Mouse (Mus musculus) cortical plate, adult 2 months (tissue): ENCODE data around the gene Mpo. TPM values are rescaled to one million over a fixed set of nuclear protein-coding genes. Genes with fewer than 3 reads are reported as not detected.

Experiments
- H3K27ac ChIP-seq: fragments of 200-500 bp; 2 replicates; pipeline ENCODE4 v1.5.1; 2012; ENCODE audit warnings: low read length, control low read depth, inconsistent platforms; ENCODE audit not compliant: insufficient read depth
- H3K4me1 ChIP-seq: fragments of 200-500 bp; 2 replicates; pipeline ENCODE4 v1.6.1; 2011; ENCODE audit warnings: low read length; ENCODE audit not compliant: control insufficient read depth, insufficient read depth
- H3K4me3 ChIP-seq: fragments of 200-500 bp; 2 replicates; pipeline ENCODE4 v1.5.1; 2011; ENCODE audit warnings: mild to moderate bottlenecking, low read length, control low read depth; ENCODE audit not compliant: insufficient read depth
- CTCF ChIP-seq: fragments of 200-500 bp; IDR thresholded peaks from 2 replicates; pipeline ENCODE4 v1.5.1; 2011; ENCODE audit warnings: mild to moderate bottlenecking, control low read depth, low read length; ENCODE audit not compliant: insufficient read depth; ENCODE audit errors: extremely low read depth
- POLR2A ChIP-seq: fragments of 200-500 bp; IDR thresholded peaks from 2 replicates; pipeline ENCODE4 v1.6.1; 2011; ENCODE audit warnings: mild to moderate bottlenecking, low read length, control low read depth; ENCODE audit not compliant: insufficient read depth; ENCODE audit errors: extremely low read depth
- polyA plus RNA-seq: library from polyadenylated mRNA; depleted of rRNA; stranded (reverse); fragments of >200 nt; gene quantifications from 2 replicates; pipeline ENCODE4 v1.2.3, GENCODE M21; 2012; rRNA removed

Gene Mpo
- polyA plus RNA-seq, 1 experiment, result 0.06 TPM

- Histone ChIP-seq H3K4me3 (no peak within 1 kb of the TSS), H3K4me1 (no peaks in the 10 kb centered on the region), H3K27ac (no peak within 1 kb of the TSS)
- TF ChIP-seq POLR2A (no peak), CTCF (no peak)
Measured at GRCm38 (mm10) chr11:87828239-87828900, 35.0 kb downstream of the Mpo start, which contains the start of gene Lpo. Gene Lpo, minus strand, starts transcription at chr11:87828289.

DNA sequence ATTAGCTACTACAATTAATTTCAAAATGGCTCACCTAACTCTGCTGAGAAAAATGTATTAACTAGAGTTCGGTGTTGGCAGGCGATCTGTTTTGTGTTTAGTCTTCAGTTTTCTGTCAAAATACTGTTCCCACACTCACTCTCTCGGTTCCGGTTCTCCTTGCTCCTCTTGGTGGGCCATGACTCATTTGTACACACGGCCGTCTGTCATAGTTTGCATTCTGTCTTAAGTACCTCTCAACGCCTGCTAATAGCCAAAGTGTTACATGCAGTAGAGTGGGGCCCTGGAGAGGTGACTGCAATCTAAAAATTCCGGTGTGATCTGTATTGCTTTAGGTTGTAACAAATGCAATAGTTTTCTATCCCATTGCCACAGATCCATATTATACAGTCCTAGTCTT is 47.3 kb downstream of the Mpo start:
- Histone ChIP-seq H3K27ac (no peak overlapping the region), H3K4me1 (no peaks in the 10 kb centered on the region), H3K4me3 (no peak overlapping the region)
- TF ChIP-seq POLR2A, result no peak
- TF ChIP-seq CTCF, result no peak

- Histone ChIP-seq H3K4me3 (no peak overlapping the region), H3K4me1 (no peaks in the 10 kb centered on the region), H3K27ac (no peak overlapping the region)
- TF ChIP-seq CTCF (no peak), POLR2A (no peak)
Measured at GRCm38 (mm10) chr11:87841436-87841835, 48.1 kb downstream of the Mpo start.

DNA sequence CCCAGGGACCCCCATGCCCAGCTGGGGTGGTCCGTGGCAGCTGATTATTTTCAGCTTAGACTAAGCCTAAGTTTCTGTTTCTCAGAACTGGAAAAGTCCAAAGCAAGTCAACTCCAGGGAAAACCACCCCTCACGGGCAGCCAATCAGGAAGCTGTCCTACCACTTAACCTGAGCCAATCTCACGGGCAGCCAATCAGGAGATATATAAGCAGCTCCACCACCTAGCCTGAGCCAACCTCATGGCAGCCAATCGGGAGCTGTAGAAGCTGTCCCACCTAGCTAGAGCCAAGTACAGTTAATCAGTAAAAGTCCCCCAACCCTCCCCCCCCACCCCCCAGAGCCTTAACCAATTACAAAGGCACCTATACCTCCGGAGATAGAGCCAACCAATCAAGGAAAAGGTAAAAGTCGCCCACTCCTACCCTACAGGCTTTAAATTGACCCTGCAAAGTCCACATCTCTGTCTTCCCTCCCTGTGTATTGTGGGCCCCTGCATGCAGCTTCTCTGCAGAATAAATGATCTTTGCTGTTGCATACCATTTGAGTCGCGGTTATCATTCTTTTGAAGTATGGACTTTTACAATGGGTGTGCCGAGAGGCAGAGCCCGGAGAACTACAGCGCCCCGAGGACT is 53.7 kb downstream of the Mpo start:
- Histone ChIP-seq H3K4me1 (no peaks in the 10 kb centered on the region), H3K4me3 (no peak overlapping the region), H3K27ac (no peak overlapping the region)
- TF ChIP-seq CTCF, result no peak
- no peak for TF ChIP-seq POLR2A

GRCm38 (mm10) chr11:87847884-87848283 is 54.5 kb downstream of the Mpo start:
- TF ChIP-seq CTCF, result no peak
- H3K4me1 ChIP-seq, result no peaks in the 10 kb centered on the region
- no peak overlapping the region for H3K27ac ChIP-seq
- no peak overlapping the region for H3K4me3 ChIP-seq

- Histone ChIP-seq H3K4me3 (peak within 1 kb of the TSS; percentile 26), H3K4me1 (peaks cover 1% of the 10 kb centered on the region; the same call in 1 of the 2 replicates), H3K27ac (no peak within 1 kb of the TSS)
- TF ChIP-seq POLR2A (peak; percentile 85), CTCF (no peak)
Measured at GRCm38 (mm10) chr11:87852690-87853596, 59.6 kb downstream of the Mpo start, which contains the start of gene Mks1. Gene Mks1, plus strand, starts transcription at chr11:87853215.

DNA sequence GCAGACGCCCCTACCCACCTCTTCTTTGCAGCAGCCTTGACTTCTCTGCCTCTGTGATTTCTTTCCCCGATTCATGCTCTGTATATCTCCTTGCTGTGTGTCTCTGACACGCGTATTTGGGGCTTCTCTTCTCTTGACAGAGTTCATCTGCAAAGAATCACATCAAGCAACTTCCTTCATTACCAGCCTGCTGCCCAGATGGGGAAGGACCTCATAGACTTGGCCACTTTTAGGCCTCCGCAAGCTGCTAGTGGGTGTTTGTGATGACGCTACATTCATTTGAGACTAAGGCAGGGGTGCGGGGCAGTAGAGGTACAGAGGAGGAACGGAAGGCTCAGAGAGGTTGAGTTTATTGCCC is 60.2 kb downstream of the Mpo start:
- TF ChIP-seq CTCF (no peak), POLR2A (no peak)
- Histone ChIP-seq H3K4me1 (peaks cover 1% of the 10 kb centered on the region; the same call in 1 of the 2 replicates), H3K4me3 (peak overlapping the region; percentile 26), H3K27ac (no peak overlapping the region)

Other genes with a start within 250 kb of the Mpo start
- 0.06 and 0.13 TPM in 2 replicates for gene Gm11492, start 226.9 kb upstream of the Mpo start, polyA plus RNA-seq
- 424 and 429 TPM in 2 replicates for gene Sept4, start 224.7 kb upstream of the Mpo start, polyA plus RNA-seq
- gene Mtmr4, start 201.4 kb upstream of the Mpo start, polyA plus RNA-seq, result 46.0 and 47.0 TPM in 2 replicates
- gene Hsf5, start 176.4 kb upstream of the Mpo start, polyA plus RNA-seq, result 0.40 and 0.42 TPM in 2 replicates
- 1.9 and 2.1 TPM in 2 replicates for gene Rnf43, start 130.9 kb upstream of the Mpo start, polyA plus RNA-seq
- gene Supt4a, start 56.0 kb upstream of the Mpo start, polyA plus RNA-seq, result 153 and 154 TPM in 2 replicates
- 269 and 297 TPM in 2 replicates for gene Tspoap1, start 33.0 kb upstream of the Mpo start, polyA plus RNA-seq
- gene Lpo, start 34.7 kb downstream of the Mpo start, polyA plus RNA-seq, result 0.72 and 2.4 TPM in 2 replicates
- gene Mks1, start 59.6 kb downstream of the Mpo start, polyA plus RNA-seq, result 9.8 and 11.8 TPM in 2 replicates
- gene Epx, start 82.0 kb downstream of the Mpo start, polyA plus RNA-seq, result 0.53 and 0.90 TPM in 2 replicates
- gene Olfr462, start 98.7 kb downstream of the Mpo start, polyA plus RNA-seq, result not detected in 2 replicates
- 0.04 TPM in 1 of 2 replicates, not detected in the other for gene Olfr463, start 103.8 kb downstream of the Mpo start, polyA plus RNA-seq
- gene Olfr464, start 127.4 kb downstream of the Mpo start, polyA plus RNA-seq, result 2.1 and 3.1 TPM in 2 replicates
- 396 and 411 TPM in 2 replicates for gene Dynll2, start 194.0 kb downstream of the Mpo start, polyA plus RNA-seq